Mouse (Mus musculus) testis, adult 2 months (tissue): ENCODE measurements around the gene Erf.

Experiments used
- CTCF ChIP-seq: fragments of 200-500 bp; IDR thresholded peaks from 2 replicates; pipeline ENCODE4 v1.5.1; 2012; ENCODE audit warnings: low read depth, mild to moderate bottlenecking, inconsistent platforms, low read length, moderate library complexity; ENCODE audit not compliant: control insufficient read depth, insufficient read depth, insufficient replicate concordance
- POLR2A ChIP-seq: fragments of 200-500 bp; IDR thresholded peaks from 2 replicates; pipeline ENCODE4 v1.6.1; 2012; ENCODE audit warnings: low read depth, mild to moderate bottlenecking, inconsistent platforms, low read length, moderate library complexity; ENCODE audit not compliant: control insufficient read depth

DNA sequence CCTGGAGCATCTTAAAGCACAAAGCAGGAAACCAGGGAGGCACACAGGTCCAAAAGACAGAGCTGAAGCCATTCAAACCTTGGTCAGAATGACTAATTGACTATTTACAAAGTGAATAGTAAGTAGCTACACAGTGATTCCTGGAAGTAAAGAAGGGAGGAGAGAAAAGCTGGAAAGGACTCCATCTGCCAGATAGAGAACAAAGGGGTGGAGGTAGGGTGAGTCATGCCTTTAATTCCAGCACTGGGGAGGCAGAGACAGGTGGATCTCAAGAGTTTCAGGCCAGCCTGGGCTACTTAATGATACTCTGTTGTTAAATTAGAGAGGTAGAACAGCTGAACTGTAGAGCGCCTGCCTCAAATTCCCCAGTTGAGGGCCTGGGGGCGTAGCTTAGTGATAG lies 36.4 kb downstream of the Erf start:
- TF ChIP-seq CTCF: no peak
- TF ChIP-seq POLR2A: no peak
